In genomic region chr4:129248243-129248767, GRCm38 (mm10) we compare ENCODE assay signal across 8 mouse cellular contexts. TPM values are rescaled to one million over a fixed set of nuclear protein-coding genes. Genes with fewer than 3 reads are reported as not detected.
A peak's percentile ranks its signal among the peaks of the same experiment; 100 is the strongest.
DNase-seq lines count a peak whose midpoint lies in the region; ATAC-seq and TF ChIP-seq lines count a peak whose summit lies in the region.

No protein-coding gene starts in this region.

- no peaks in the 10 kb centered on the region for H3K36me3 ChIP-seq in kidney, adult 2 months (ENCODE audit: control insufficient read depth, insufficient read depth, low read length)
- no peaks in the 10 kb centered on the region for H3K36me3 ChIP-seq in hindbrain, postnatal 0 days (ENCODE audit: insufficient read depth, low read length)
- no peaks in the 10 kb centered on the region for H3K36me3 ChIP-seq in lung, postnatal 0 days (ENCODE audit: insufficient read depth, low read length)

- no peak for TF ChIP-seq EP300 in lung, postnatal 0 days (IDR thresholded peaks at IDR 0.05)

- intact Hi-C loops in left cerebral cortex, postnatal 36 days (cut with DNase I), result no loop called here

- no peak for ATAC-seq in hindbrain, postnatal 0 days
- ATAC-seq in lung, postnatal 0 days, result peak; percentile 24; the same call in 1 of the 2 replicates

- peaks cover 35% of the 10 kb centered on the region for H3K4me1 ChIP-seq in kidney, adult 2 months (ENCODE audit: control insufficient read depth, insufficient read depth, low read length)
- H3K4me1 ChIP-seq in bone marrow macrophage, adult 2 months (ENCODE audit: control insufficient read depth, insufficient read depth, low read length), result peaks cover 57% of the 10 kb centered on the region
- H3K4me1 ChIP-seq in hindbrain, postnatal 0 days (ENCODE audit: insufficient read depth, low read length), result 0 out of 2 replicates have a peak, but pooled peaks cover 3% of the 10 kb centered on the region
- H3K4me1 ChIP-seq in lung, postnatal 0 days (ENCODE audit: insufficient read depth, low read depth, low read length), result peaks cover 4% of the 10 kb centered on the region; the same call in 1 of the 2 replicates

- under 1% methylated on average over 64 of the region's 74 CpGs for WGBS in kidney, adult 2 months
- WGBS in hindbrain, postnatal 0 days, result under 1% methylated on average over 34 of the region's 74 CpGs
- WGBS in lung, postnatal 0 days, result 2% methylated on average over 29 of the region's 74 CpGs

- TF ChIP-seq POLR2A in kidney, adult 2 months (IDR thresholded peaks at IDR 0.05; ENCODE audit: low read depth, low read length), result no peak
- TF ChIP-seq POLR2A in bone marrow macrophage, adult 2 months (IDR thresholded peaks at IDR 0.05; ENCODE audit: borderline replicate concordance, low read depth, low read length), result no peak

- H3K4me2 ChIP-seq in hindbrain, postnatal 0 days (ENCODE audit: low read depth, low read length), result peak overlapping the region; percentile 98
- H3K4me2 ChIP-seq in lung, postnatal 0 days (replicated peaks; ENCODE audit: low read depth, low read length), result peak overlapping the region; percentile 94

- H3K9ac ChIP-seq in hindbrain, postnatal 0 days (replicated peaks; ENCODE audit: low read length), result peak overlapping the region; percentile 57
- H3K9ac ChIP-seq in lung, postnatal 0 days (replicated peaks; ENCODE audit: low read depth), result peak overlapping the region; percentile 82

- H3K27me3 ChIP-seq in kidney, adult 2 months (replicated peaks; ENCODE audit: control insufficient read depth, insufficient read depth, low read length), result no peaks in the 10 kb centered on the region
- H3K27me3 ChIP-seq in hindbrain, postnatal 0 days (ENCODE audit: insufficient read depth, low read length), result 0 out of 2 replicates have a peak, but pooled peaks cover 16% of the 10 kb centered on the region
- H3K27me3 ChIP-seq in lung, postnatal 0 days (replicated peaks; ENCODE audit: insufficient read depth, low read length), result 0 out of 2 replicates have a peak, but pooled peaks cover 3% of the 10 kb centered on the region

- peak; percentile 49 for DNase-seq in kidney, adult 2 months
- no peak for DNase-seq in kidney, adult 11 months
- no peak for DNase-seq in hindbrain, postnatal 0 days (ENCODE audit: low spot score)
- peak; percentile 67 for DNase-seq in lung, postnatal 0 days (ENCODE audit: low spot score)
- DNase-seq in natural killer cell, adult 2 months (ENCODE audit: low spot score in 2 of 2), result no peak
- DNase-seq in left cerebral cortex, postnatal 36 days (ENCODE audit: low spot score in 2 of 2), result no peak
- DNase-seq in layer of hippocampus, adult 8-10 months (ENCODE audit: low spot score in 2 of 2), result no peak

- no peak for TF ChIP-seq CTCF in kidney, adult 2 months (conservative IDR thresholded peaks at IDR 0.05; ENCODE audit: insufficient read depth, insufficient read length, low read depth, low read length)
- no peak for TF ChIP-seq CTCF in bone marrow macrophage, adult 2 months (IDR thresholded peaks at IDR 0.05; ENCODE audit: low read depth, low read length)
- TF ChIP-seq CTCF in hindbrain, postnatal 0 days (IDR thresholded peaks at IDR 0.05; ENCODE audit: low read depth), result no peak
- TF ChIP-seq CTCF in lung, postnatal 0 days (IDR thresholded peaks at IDR 0.05), result no peak

- H3K4me3 ChIP-seq in kidney, adult 2 months (ENCODE audit: insufficient read depth, low read depth, low read length), result peak overlapping the region; percentile 76
- H3K4me3 ChIP-seq in bone marrow macrophage, adult 2 months (ENCODE audit: insufficient read depth, low read length), result peak overlapping the region; percentile 88
- peak overlapping the region; percentile 54 for H3K4me3 ChIP-seq in hindbrain, postnatal 0 days (ENCODE audit: low read length)
- H3K4me3 ChIP-seq in lung, postnatal 0 days (ENCODE audit: low read depth, low read length), result peak overlapping the region; percentile 67

- H3K9me3 ChIP-seq in hindbrain, postnatal 0 days (ENCODE audit: low read length), result no peaks in the 10 kb centered on the region
- H3K9me3 ChIP-seq in lung, postnatal 0 days (ENCODE audit: low read length), result no peaks in the 10 kb centered on the region

- H3K27ac ChIP-seq in kidney, adult 2 months (ENCODE audit: insufficient read depth, low read depth, low read length), result peak overlapping the region; percentile 88
- H3K27ac ChIP-seq in bone marrow macrophage, adult 2 months (ENCODE audit: insufficient read depth, low read depth, low read length), result peak overlapping the region; percentile 74
- H3K27ac ChIP-seq in hindbrain, postnatal 0 days, result no peak overlapping the region
- H3K27ac ChIP-seq in lung, postnatal 0 days (ENCODE audit: low read length), result peak overlapping the region; percentile 92

RNA-seq across cellular contexts. Expression of gene C77080, which starts 12.9 kb away (rescaled TPM):
- 39.3 and 45.5 TPM in 2 replicates for polyA plus RNA-seq in kidney, adult 2 months (2012; rRNA removed)
- 5.0 and 6.3 TPM in 2 replicates for polyA plus RNA-seq in bone marrow macrophage, adult 2 months (2012; ENCODE audit: insufficient read depth, insufficient read length, missing spikeins)
- total RNA-seq in hindbrain, postnatal 0 days (2014; rRNA removed), result 23.1 and 29.0 TPM in 2 replicates
- polyA plus RNA-seq in hindbrain, postnatal 0 days (2015; fragmentation: Nextera tagmentation; extraction: Ambion mirVana), result 4.9 and 5.3 TPM in 2 replicates
- 6.7 and 7.9 TPM in 2 replicates for polyA plus RNA-seq in lung, postnatal 0 days (2015; fragmentation: Nextera tagmentation; extraction: Ambion mirVana)
- 10 to 100 TPM; 19.7 to 27.1 TPM for total RNA-seq in left cerebral cortex, postnatal 36 days (2021)
- total RNA-seq in layer of hippocampus, adult 8-10 months (2022), result 10 to 100 TPM; 10.1 to 12.6 (median 11.4) TPM

RNA-seq across cellular contexts. Expression of gene Sync, which starts 39.1 kb away (rescaled TPM):
- 0.46 and 0.69 TPM in 2 replicates for polyA plus RNA-seq in kidney, adult 2 months (2012; rRNA removed)
- not detected in 2 replicates for polyA plus RNA-seq in bone marrow macrophage, adult 2 months (2012; ENCODE audit: insufficient read depth, insufficient read length, missing spikeins)
- total RNA-seq in hindbrain, postnatal 0 days (2014; rRNA removed), result 1.9 and 3.3 TPM in 2 replicates
- polyA plus RNA-seq in hindbrain, postnatal 0 days (2015; fragmentation: Nextera tagmentation; extraction: Ambion mirVana), result 1.9 and 2.0 TPM in 2 replicates
- polyA plus RNA-seq in lung, postnatal 0 days (2015; fragmentation: Nextera tagmentation; extraction: Ambion mirVana), result 0.80 and 0.98 TPM in 2 replicates
- 1 to 10 TPM; 1.3 to 2.1 TPM for total RNA-seq in left cerebral cortex, postnatal 36 days (2021)
- total RNA-seq in layer of hippocampus, adult 8-10 months (2022), result 1 to 10 TPM in 3 of 4 experiments, under 1 TPM in 1; 0.63 to 2.2 (median 1.1) TPM

RNA-seq across cellular contexts. Expression of gene Yars, which starts 58.7 kb away (rescaled TPM):
- polyA plus RNA-seq in kidney, adult 2 months (2012; rRNA removed), result 16.3 and 17.4 TPM in 2 replicates
- polyA plus RNA-seq in bone marrow macrophage, adult 2 months (2012; ENCODE audit: insufficient read depth, insufficient read length, missing spikeins), result 18.0 and 21.7 TPM in 2 replicates
- total RNA-seq in hindbrain, postnatal 0 days (2014; rRNA removed), result 56.0 and 79.6 TPM in 2 replicates
- 101 and 102 TPM in 2 replicates for polyA plus RNA-seq in hindbrain, postnatal 0 days (2015; fragmentation: Nextera tagmentation; extraction: Ambion mirVana)
- 26.4 and 27.1 TPM in 2 replicates for polyA plus RNA-seq in lung, postnatal 0 days (2015; fragmentation: Nextera tagmentation; extraction: Ambion mirVana)
- 10 to 100 TPM; 89.6 to 93.2 TPM for total RNA-seq in left cerebral cortex, postnatal 36 days (2021)
- total RNA-seq in layer of hippocampus, adult 8-10 months (2022), result 10 to 100 TPM; 85.5 to 91.6 (median 87.1) TPM

RNA-seq across cellular contexts. Expression of gene S100pbp, which starts 58.8 kb away (rescaled TPM):
- polyA plus RNA-seq in kidney, adult 2 months (2012; rRNA removed), result 12.6 and 13.6 TPM in 2 replicates
- 25.9 and 26.8 TPM in 2 replicates for polyA plus RNA-seq in bone marrow macrophage, adult 2 months (2012; ENCODE audit: insufficient read depth, insufficient read length, missing spikeins)
- total RNA-seq in hindbrain, postnatal 0 days (2014; rRNA removed), result 35.9 and 36.8 TPM in 2 replicates
- polyA plus RNA-seq in hindbrain, postnatal 0 days (2015; fragmentation: Nextera tagmentation; extraction: Ambion mirVana), result 16.2 and 16.9 TPM in 2 replicates
- 7.3 and 7.5 TPM in 2 replicates for polyA plus RNA-seq in lung, postnatal 0 days (2015; fragmentation: Nextera tagmentation; extraction: Ambion mirVana)
- total RNA-seq in left cerebral cortex, postnatal 36 days (2021), result 10 to 100 TPM; 33.9 to 36.0 TPM
- 10 to 100 TPM; 33.2 to 41.3 (median 39.6) TPM for total RNA-seq in layer of hippocampus, adult 8-10 months (2022)

Comparison
In these comparisons a context has a peak if more than half of its experiments do, and no peak if none do; other contexts are left out.
1. DNase-seq: peak in kidney, adult 2 months (single experiment) and lung, postnatal 0 days (single experiment); none in kidney, adult 11 months (single experiment), hindbrain, postnatal 0 days (single experiment), natural killer cell, adult 2 months (0 of 2), left cerebral cortex, postnatal 36 days (0 of 2) and layer of hippocampus, adult 8-10 months (0 of 2).
2. Peak in every context shown above with its lines, with median percentiles within 50 percentile points of each other: H3K4me3 ChIP-seq.